Mouse (Mus musculus) spleen, postnatal 14 days (tissue): Measurements from ENCODE around the gene Lsr.
"Not testable (repeated sequence)": the region's sequence is repeated elsewhere in the genome, so short reads cannot be mapped to it uniquely, and the experiment has no call there.

Experiments used
- DNase-seq, 2 experiments: peaks; one replicate each; pipeline ENCODE4 v3.0.0; 2021 to 2022; ENCODE audit warnings: low spot score in 2 of 2

The Lsr gene

DNA sequence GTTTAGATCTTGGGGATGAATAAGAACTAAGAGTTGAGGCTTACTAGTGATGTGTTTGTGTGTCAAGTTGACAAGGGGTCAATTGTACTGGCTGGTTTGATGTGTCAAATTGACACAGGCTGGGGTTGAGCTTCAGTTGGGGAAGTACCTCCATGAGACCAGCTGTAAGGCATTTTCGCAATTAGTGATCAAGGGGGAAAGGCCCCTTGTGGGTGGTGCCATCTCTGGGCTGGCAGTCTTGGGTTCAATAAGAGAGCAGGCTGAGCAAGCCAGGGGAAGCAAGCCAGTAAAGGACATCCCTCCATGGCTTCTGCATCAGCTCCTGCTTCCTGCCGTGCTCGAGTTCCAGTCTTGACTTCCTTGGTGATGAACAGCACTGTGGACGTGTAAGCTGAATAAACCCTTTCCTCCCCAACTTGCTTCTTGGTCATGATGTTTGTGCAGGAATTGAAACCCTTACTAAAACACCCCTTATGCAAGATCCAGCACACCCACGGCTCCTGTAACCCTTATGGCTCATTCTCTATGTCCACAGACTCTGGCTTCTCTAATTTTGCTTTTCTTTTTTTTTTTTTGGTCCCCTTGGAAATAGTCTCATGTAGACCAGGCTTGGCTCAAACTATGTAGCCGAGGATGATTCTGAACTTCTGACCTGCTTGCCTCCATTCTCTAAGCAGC, 37.7 kb downstream of the Lsr start:
- DNase-seq, result not testable (repeated sequence)

DNA sequence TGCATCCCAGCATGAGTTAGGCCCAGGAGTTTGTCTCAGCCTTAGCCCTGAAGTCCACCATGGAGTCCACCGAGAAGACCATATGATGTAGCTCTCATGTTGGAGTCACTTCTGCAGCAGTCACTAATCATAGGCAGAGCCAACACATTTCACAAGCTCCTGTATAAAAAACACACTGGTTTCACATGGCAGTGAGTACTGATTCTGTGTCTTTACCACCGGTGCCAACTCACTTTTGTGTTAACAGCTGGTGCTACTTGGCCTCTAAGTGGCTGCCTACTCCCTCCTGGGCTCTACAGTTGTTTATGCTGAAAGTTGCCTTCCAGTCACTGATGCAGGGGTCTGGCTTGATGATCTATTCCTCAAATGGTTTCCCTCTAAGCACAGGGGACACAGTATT, 48.7 kb downstream of the Lsr start, which contains the start of gene Hamp2:
Gene Hamp2 (minus strand): TSS at position 101 of the 400 bp plus-strand sequence.
- not testable (repeated sequence) for DNase-seq

DNA sequence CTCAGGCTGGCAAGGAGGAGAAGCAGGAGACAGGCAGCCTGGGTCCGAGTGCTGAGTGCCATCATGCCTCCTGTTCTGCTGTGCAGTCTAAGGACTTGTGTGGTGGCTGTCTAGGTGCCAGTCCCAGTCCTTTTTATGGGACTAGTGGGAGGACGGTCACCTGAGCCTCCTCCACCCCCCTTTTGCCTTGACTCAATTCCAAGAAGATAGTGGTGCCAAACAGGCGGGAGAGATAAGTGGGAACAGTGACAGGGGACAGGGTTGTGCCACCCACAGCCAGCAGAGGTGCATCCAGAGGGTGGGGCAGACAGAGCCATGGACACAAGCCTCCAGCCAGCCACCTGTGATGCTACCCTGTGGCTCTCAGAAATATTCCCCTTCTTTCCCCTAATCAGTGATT, 49.2 kb downstream of the Lsr start:
- DNase-seq, result no peak

DNA sequence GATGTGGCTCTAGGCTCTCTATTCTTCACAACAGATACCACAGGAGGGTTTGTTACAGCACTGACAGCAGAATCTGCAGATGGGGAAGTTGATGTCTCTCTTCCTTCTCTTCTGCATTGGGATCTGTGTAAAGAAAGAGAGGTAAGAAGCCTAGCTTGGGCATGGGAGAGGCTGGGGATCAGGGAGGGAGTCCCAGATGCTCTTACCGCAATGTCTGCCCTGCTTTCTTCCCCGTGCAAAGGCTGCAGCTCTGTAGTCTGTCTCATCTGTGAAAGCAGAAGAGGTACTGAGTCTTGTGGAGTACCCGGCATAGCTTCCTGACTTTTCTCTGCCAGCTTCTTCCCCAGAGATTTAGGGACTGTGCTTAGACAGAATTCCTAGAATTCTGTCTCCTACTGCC, 50.8 kb downstream of the Lsr start:
- not testable (repeated sequence) for DNase-seq

DNA sequence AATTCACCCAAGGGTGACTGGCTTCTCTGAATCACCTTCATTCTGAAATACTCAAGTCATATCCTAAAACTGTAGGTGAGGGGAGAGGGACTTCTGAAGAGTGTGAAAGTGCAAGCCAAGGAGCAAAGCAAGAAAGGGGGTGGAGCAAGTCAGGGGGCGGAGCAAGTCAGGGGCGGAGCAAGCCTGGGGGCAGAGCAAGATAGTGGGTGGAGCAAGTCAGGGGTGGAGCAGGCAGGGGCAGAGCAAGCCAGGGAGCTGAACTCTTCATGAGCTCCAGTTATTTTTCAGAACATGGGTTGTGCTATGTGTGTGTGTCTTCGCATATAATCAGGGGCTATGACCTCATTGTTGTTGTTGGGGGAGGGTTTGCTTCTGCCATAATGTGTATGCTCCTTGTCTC, 53.0 kb downstream of the Lsr start:
- peak in 1 of 2 experiments; percentile 19 for DNase-seq

DNA sequence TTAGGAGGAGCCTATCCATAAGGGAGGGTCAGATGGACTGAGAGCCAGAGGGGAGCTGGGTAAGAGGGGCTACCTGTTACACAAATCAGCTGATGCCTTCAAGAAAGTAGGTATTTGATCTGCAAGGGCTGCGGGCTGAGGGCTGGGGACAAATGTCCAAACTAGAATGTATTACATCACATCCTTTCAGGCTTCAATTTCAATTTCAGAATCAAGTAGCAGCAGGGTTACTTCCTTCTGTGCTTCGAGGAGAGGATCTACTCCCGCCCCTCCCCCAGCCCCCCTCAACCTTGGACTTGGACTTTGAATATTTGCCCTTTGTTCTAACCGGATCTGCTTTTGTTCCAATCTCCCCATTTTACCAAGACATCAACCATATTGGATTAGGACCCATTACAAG, 56.0 kb downstream of the Lsr start:
- no peak for DNase-seq

DNA sequence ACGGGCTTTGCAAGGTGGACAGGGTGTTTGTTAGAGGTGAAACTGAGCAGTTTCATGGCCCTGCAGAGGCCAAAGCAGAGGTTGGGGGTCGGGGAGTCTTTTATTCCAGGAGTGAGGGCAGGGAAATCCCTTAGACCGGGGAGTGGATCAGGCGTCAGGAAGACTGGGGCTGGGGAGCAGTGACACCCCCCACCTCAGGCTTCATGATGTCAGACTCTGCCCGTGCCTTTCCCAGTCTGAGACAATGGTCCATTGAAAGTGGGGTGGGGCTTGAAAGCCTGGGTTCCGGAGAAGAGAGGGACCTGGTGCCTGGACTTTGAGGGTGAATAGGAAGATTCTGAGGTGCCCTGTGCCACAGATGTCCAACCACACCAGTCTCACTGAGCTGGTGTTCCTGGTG, 56.6 kb downstream of the Lsr start:
- DNase-seq, result no peak

DNA sequence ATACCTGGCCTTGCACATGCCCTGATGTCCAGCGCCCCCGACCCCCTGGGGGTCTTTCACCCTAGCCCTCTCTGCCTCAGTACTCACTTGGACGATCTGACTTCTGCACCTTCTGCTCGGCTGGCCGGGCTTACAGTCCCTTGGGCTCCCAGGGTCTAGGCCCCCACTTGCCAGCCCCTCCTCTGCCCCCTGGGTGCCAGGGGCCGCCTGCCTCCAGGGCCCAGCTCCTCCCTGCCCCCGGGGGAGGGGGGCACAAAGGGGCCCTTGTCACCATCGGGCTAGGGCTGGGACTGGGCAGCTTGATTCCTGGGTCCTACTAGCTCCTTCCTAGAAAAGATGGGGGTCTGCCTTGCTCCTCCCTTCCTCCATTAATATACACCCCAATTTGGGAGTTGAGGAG, 58.5 kb downstream of the Lsr start, which contains the start of gene Mag:
Gene Mag (minus strand): TSS at position 142 of the 400 bp plus-strand sequence.
- no peak for DNase-seq

DNA sequence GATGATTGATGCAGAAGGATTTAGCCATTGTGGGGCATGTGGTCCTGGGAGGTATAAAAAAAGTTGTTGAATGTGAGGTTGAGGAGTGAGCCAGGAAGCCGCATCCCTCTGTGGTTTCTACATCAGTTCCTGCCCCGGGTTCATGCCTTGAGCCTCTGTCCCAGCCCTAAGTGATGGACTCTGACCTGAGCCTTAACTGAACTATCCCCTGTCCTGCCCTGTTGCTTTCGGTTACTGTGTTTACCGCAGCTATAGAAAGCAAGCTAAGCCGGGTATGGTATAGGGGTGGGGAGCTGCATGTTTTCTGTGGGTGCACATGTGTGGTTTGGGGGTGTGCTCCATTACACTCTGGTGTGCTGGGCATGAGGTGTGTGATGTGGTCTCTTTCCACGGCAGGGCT, 63.5 kb downstream of the Lsr start:
- DNase-seq, result no peak

DNA sequence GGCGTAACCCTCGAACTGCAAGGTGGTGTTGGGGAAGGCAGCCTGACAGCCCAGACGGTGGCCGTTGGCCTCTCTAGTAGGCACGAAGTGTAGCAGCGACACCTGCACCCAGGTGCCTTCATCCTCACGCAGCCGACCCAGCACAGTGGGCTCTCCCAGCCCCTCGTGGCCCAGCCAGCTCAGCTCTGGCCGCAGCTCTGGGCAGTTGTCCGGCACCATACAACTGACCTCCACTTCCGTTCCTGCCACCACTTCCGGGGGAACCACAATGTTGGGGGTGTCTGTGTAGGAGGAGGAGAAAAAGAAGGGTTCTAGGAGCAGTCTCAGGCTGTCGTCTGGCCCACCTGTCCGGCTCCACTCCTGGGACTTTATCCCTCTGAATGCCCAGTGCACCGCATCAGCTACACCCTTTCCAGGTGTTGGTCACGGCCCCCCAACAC, 64.3 kb downstream of the Lsr start:
- DNase-seq, result no peak

DNA sequence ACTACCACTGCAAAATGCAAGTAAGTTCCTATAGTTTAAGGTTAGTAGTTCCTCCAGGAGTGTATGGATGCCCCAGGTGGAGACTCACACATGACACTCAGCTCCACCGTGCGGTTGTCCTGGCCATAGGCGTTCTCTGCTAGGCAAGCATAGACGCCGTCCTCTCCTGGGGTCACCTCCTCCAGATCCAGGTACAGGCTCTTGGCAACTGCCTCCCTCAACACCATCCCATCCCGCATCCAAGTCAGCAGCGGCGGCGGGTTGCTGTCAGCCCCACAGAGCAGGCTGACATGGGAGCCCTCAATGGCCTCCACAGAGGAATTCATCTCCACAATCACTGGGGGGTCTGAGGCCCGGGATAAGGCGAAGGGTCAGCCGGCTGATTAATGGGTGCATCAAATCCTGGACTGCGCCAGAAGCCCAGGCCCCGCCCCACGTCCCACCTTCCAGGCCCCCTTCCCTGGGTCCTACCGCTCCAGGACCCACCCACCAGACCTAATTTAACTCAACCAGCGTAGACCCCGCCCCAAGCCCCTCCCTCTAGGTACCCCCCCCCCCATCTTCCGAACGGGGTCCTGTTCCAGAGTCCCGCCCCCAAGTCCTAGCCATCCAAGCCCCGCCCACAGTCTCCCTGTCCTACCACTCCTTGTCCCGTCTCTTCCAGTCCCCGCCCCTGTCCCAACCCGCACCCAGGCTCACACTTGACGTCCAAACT, 64.8 kb downstream of the Lsr start:
- DNase-seq, result no peak
